Mouse (Mus musculus) spleen, embryonic (tissue): ENCODE results near the gene E130311K13Rik.

Experiments
- CTCF ChIA-PET: fragments of 350-600 bp; sonication (Branson Sonifier 250); formaldehyde crosslinking; loops from one replicate; lab custom pipeline; 2022; lab: Charles Lee

Gene E130311K13Rik

DNA sequence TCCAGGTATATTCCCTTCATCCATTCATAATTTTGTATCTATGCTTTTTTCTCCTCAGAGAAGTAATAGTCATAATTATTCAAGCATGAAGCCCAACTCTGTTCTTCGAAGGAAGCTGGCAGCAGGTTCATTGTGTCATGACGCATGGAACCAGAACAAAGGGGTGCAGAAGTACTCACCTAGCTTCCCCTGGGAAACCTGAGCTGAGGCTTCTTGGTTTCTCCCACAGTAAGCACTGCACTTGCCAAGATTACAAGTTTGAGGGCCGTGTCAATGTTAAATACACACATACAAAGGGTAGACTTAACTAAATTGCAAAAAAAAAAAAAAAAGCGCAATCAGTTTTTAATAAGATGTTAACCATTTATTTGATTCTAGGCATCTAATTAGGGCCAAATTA, 33.0 kb downstream of the E130311K13Rik start:
- CTCF ChIA-PET, result no interaction called here

DNA sequence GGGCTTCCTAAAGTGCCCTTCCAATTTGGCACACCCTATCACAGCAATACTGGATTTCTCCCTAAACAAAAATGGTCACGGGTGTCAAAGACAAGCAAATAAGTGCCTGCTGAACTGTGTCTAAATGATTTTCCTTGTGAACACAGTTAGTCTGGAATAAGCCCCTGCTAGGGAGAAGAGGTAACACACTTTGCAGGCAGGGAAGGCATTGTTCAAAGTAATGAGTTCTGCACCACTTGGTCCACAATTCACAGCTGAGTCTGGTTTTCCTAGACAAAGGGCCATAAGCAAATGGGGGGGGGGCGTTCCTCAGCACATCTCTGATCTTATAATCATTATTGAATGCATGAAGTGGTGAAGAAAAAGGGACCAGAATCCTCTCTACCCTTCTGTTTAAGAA, 33.5 kb downstream of the E130311K13Rik start:
- CTCF ChIA-PET, result no interaction called here

DNA sequence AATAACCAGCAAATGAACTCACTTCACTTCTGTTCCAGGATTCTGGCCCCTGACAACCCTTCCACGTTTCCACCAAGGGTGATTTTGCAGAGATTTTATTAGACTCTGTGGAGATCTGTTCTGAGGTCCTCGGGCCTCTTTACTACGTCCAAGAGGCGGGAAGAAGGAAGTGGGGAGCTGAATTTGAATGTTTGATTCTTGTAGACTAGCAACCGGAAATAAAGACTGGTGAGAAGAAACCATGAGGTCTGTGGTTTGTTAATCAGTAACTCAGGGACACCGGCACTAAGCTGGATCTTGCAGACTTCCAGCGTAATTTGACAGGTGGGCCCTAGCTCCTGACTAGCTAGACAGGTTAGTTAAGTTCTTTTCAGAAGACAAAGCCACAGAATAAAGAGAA, 35.6 kb downstream of the E130311K13Rik start:
- CTCF ChIA-PET, result no interaction called here

DNA sequence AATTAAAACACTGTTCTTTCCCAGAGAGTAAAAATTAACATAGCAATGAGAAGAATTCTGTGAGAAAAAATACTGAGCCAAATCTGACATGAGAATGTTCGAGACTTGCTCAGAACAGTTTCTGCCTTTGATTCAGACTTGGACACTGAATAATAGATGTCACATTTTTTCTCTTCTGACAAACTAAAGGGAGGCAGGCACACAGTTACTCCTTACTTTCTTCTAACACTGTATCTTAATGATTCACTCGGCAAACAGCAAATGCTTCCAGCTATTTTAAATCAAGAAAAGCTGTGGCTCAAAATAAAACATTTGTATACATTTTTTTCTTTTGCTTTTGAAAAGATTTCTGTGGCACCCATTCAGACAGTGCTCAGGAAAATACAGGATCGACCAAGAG, 37.1 kb downstream of the E130311K13Rik start:
- CTCF ChIA-PET, result no interaction called here

DNA sequence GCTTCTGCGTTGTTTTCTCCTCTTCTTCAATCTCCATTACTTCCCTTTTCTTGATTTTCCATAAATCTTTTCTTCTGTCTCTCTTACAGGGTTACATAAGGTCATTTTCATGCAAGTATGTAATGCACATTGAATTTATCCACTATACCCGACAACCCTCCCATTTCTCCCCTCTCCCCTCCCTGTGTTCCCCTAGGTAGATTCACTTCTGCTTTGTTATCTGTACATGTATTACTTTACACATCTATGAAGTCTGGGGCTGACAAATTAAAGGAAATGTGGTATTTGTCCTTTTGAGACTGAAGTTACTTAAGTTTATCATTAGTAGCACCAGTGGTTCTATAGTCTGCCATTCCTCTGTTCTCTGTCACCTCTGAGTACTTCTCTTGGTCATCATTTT, 48.2 kb downstream of the E130311K13Rik start:
- CTCF ChIA-PET, result no interaction called here

DNA sequence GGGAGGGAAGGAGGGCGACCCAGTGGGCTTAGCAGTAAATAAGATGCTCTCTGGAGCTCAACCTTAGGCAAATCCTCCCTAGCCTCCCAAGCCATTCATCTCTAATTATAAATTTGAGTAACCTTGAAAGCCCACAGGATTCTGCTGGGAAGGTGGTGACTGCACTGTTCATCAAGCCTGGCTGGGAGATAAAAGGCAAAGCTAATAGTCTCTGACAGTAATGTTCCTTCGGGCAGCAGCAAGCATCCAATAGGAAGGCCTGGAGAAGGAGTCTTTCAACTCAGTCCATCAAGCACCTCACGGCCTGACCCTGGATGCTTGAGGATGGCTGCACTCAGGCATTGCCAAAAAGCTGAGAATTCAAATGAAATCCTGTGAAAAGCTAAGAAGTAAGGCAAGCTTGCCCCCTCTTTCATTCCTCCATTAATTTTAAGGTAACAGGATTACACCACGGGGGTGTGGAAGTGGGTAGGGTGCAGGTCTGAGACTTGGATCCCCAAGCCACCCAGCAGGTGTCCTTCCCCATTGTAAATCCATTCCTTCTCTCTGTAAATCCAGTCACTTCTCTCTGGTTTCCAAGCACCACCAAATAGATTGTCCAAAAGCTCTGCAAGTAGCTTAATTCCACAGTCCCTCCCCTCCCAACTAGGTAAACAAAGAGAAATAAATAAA, 50.1 kb downstream of the E130311K13Rik start:
- CTCF ChIA-PET, result no interaction called here

DNA sequence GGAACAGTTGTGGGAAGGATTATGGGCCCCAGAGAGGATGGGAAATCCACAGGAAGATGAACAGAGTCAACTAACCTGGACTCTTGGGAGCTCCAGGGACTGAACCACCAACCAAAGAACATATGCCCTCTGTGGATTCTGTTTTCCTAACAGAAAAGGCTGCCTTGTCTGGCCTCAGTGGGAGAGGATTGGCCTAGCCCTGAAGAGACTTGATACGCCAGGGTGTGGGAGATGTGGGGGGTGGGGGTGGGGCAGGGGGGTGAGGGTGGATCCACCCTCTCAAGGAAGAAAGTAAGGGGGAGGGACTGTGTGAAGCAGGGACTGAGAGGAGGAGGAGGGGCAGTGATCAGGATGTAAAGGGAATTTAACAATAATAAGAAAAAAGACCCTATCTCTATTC, 56.5 kb downstream of the E130311K13Rik start:
- CTCF ChIA-PET, result no interaction called here

DNA sequence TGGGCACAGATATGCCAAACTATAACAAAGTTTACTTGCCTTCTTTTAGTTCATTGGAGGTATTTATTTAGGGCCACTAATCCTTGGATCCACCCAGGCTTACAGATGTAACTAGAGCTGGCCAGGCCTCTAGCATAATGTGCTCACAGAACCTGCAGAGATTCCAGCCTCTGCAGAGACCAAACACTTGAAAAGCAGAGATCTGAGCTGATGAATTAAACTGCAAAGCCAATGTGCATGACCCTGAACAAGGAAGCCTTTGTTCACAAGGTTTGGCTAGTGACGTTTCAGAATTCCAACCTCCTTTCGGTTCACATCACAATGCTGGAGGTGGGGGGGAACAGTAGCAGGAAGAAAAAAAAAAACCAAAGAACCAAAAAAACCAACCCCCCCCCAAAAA, 58.0 kb downstream of the E130311K13Rik start:
- CTCF ChIA-PET, result no interaction called here

DNA sequence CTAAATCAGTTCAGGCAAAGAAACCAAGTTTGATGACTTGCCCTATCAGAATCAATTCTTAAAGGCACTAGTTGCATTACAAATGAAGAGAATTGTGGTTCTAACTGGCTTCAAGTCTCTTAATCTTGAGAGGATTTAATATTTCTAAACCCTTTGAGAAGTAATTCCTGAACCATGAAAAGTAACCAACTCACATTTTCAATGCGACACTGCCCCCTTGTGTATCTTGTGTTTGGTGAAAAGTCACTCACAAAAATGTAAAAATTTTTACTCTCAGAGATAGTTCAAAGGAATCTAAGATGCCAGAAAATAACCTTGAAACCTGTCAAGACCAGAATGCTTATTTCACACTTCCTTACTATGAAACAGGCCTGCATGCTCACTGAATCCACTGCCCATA, 61.0 kb downstream of the E130311K13Rik start:
- CTCF ChIA-PET, result no interaction called here

DNA sequence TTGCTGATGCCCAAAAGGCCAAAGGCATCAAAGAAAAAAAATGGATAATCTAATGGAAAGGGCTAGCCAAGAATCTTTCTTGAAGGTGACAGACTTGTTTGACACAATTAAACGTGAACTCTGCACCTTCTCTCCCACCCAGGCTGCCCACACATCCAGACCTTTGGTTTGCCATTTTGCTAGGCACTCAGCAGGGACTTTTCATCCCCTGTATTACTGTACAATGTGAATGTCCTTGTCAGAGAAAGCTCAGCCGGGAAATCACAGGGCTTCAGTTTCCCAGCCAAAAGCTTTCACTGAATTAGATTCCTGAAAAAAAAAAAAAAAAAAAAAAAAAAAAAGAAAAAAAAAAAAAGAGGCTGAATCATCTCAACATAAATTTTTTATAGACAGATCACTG, 64.2 kb downstream of the E130311K13Rik start:
- CTCF ChIA-PET, result interaction anchor here (0.5 to 0.7 kb wide), 2 partner anchors 26 to 423 kb away, joined by 4 to 9 read pairs; no protein-coding TSS in a partner anchor
